Mouse (Mus musculus): ENCODE measurements at regions not wholly inside any gene's neighbourhood (a gene's known extent, or its start where the extent isn't known, plus 50 kb on each side); places are given as distances from the start of the nearest gene placed in this dataset.
A peak's percentile ranks its signal among the peaks of the same experiment; 100 is the strongest.

GRCm38 (mm10) chr2:50744625-50745214 is 404.2 kb downstream of the Rnd3 start:
- 89% methylated on average over 13 of the region's 13 CpGs for WGBS
- H3K27ac ChIP-seq (ENCODE audit: low read length), result no peak overlapping the region
- no peaks in the 10 kb centered on the region for H3K9me3 ChIP-seq (ENCODE audit: low read length)
- H3K27me3 ChIP-seq (replicated peaks; ENCODE audit: insufficient read depth, low read length), result no peaks in the 10 kb centered on the region
- no peak for TF ChIP-seq EP300 (IDR thresholded peaks at IDR 0.05)
- no peak for TF ChIP-seq CTCF (IDR thresholded peaks at IDR 0.05)
- no peak for ATAC-seq
- H3K9ac ChIP-seq (replicated peaks; ENCODE audit: low read depth), result no peak overlapping the region
- no peak overlapping the region for H3K4me2 ChIP-seq (replicated peaks; ENCODE audit: low read depth, low read length)
- DNase-seq (ENCODE audit: low spot score), result no peak
- no peaks in the 10 kb centered on the region for H3K4me1 ChIP-seq (ENCODE audit: insufficient read depth, low read depth, low read length)
- H3K36me3 ChIP-seq (ENCODE audit: insufficient read depth, low read length), result no peaks in the 10 kb centered on the region
- no peak overlapping the region for H3K4me3 ChIP-seq (ENCODE audit: low read depth, low read length)

GRCm38 (mm10) chr2:50743785-50744258 is 405.1 kb downstream of the Rnd3 start:
- Histone ChIP-seq H3K4me1 (ENCODE audit: insufficient read depth, low read depth, low read length) (no peaks in the 10 kb centered on the region), H3K27ac (ENCODE audit: low read length) (no peak overlapping the region), H3K4me3 (ENCODE audit: low read depth, low read length) (no peak overlapping the region), H3K27me3 (replicated peaks; ENCODE audit: insufficient read depth, low read length) (no peaks in the 10 kb centered on the region), H3K9ac (replicated peaks; ENCODE audit: low read depth) (no peak overlapping the region), H3K9me3 (ENCODE audit: low read length) (no peaks in the 10 kb centered on the region), H3K36me3 (ENCODE audit: insufficient read depth, low read length) (no peaks in the 10 kb centered on the region), H3K4me2 (replicated peaks; ENCODE audit: low read depth, low read length) (no peak overlapping the region)
- TF ChIP-seq CTCF (IDR thresholded peaks at IDR 0.05) (no peak), EP300 (IDR thresholded peaks at IDR 0.05) (no peak)
- ATAC-seq (no peak), DNase-seq (ENCODE audit: low spot score) (no peak)
- WGBS, result 97% methylated on average over 3 of the region's 3 CpGs

GRCm38 (mm10) chr2:50742421-50742820 is 406.5 kb downstream of the Rnd3 start:
- DNase-seq (ENCODE audit: low spot score) (peak; percentile 59), ATAC-seq (peak; percentile 64)
- peak; percentile 41; the same call in 1 of the 2 replicates for TF ChIP-seq EP300 (IDR thresholded peaks at IDR 0.05)
- TF ChIP-seq CTCF (IDR thresholded peaks at IDR 0.05), result no peak
- WGBS, result 41% methylated on average over 2 of the region's 2 CpGs
- H3K9ac ChIP-seq (replicated peaks; ENCODE audit: low read depth), result no peak overlapping the region
- no peaks in the 10 kb centered on the region for H3K9me3 ChIP-seq (ENCODE audit: low read length)
- H3K4me1 ChIP-seq (ENCODE audit: insufficient read depth, low read depth, low read length), result no peaks in the 10 kb centered on the region
- no peaks in the 10 kb centered on the region for H3K36me3 ChIP-seq (ENCODE audit: insufficient read depth, low read length)
- no peak overlapping the region for H3K27ac ChIP-seq (ENCODE audit: low read length)
- no peak overlapping the region for H3K4me3 ChIP-seq (ENCODE audit: low read depth, low read length)
- H3K4me2 ChIP-seq (replicated peaks; ENCODE audit: low read depth, low read length), result no peak overlapping the region
- no peaks in the 10 kb centered on the region for H3K27me3 ChIP-seq (replicated peaks; ENCODE audit: insufficient read depth, low read length)

GRCm38 (mm10) chr2:50741337-50741736 is 407.6 kb downstream of the Rnd3 start:
- Histone ChIP-seq H3K4me3 (ENCODE audit: low read depth, low read length) (no peak overlapping the region), H3K36me3 (ENCODE audit: insufficient read depth, low read length) (no peaks in the 10 kb centered on the region), H3K9me3 (ENCODE audit: low read length) (no peaks in the 10 kb centered on the region), H3K4me1 (ENCODE audit: insufficient read depth, low read depth, low read length) (no peaks in the 10 kb centered on the region), H3K27me3 (replicated peaks; ENCODE audit: insufficient read depth, low read length) (no peaks in the 10 kb centered on the region), H3K9ac (replicated peaks; ENCODE audit: low read depth) (no peak overlapping the region), H3K27ac (ENCODE audit: low read length) (no peak overlapping the region), H3K4me2 (replicated peaks; ENCODE audit: low read depth, low read length) (no peak overlapping the region)
- DNase-seq (ENCODE audit: low spot score) (peak; percentile 7), ATAC-seq (no peak)
- WGBS, result 59% methylated on average over 2 of the region's 2 CpGs
- TF ChIP-seq EP300 (IDR thresholded peaks at IDR 0.05) (no peak), CTCF (IDR thresholded peaks at IDR 0.05) (no peak)

- 87% methylated on average over 8 of the region's 8 CpGs for WGBS
- ATAC-seq, result no peak
- Histone ChIP-seq H3K4me1 (ENCODE audit: insufficient read depth, low read depth, low read length) (no peaks in the 10 kb centered on the region), H3K27ac (ENCODE audit: low read length) (no peak overlapping the region), H3K27me3 (replicated peaks; ENCODE audit: insufficient read depth, low read length) (no peaks in the 10 kb centered on the region), H3K36me3 (ENCODE audit: insufficient read depth, low read length) (no peaks in the 10 kb centered on the region), H3K4me2 (replicated peaks; ENCODE audit: low read depth, low read length) (no peak overlapping the region), H3K9me3 (ENCODE audit: low read length) (no peaks in the 10 kb centered on the region), H3K4me3 (ENCODE audit: low read depth, low read length) (no peak overlapping the region), H3K9ac (replicated peaks; ENCODE audit: low read depth) (no peak overlapping the region)
- no peak for DNase-seq (ENCODE audit: low spot score)
- no peak for TF ChIP-seq CTCF (IDR thresholded peaks at IDR 0.05)
Observed at GRCm38 (mm10) chr2:50739599-50739979, 409.3 kb downstream of the Rnd3 start.

GRCm38 (mm10) chr2:50738936-50739598 is 409.8 kb downstream of the Rnd3 start:
- ATAC-seq, result no peak
- 70% methylated on average over 8 of the region's 8 CpGs for WGBS
- H3K4me1 ChIP-seq (ENCODE audit: insufficient read depth, low read depth, low read length), result no peaks in the 10 kb centered on the region
- TF ChIP-seq EP300 (IDR thresholded peaks at IDR 0.05) (no peak), CTCF (IDR thresholded peaks at IDR 0.05) (no peak)
- no peak overlapping the region for H3K4me2 ChIP-seq (replicated peaks; ENCODE audit: low read depth, low read length)
- no peak overlapping the region for H3K4me3 ChIP-seq (ENCODE audit: low read depth, low read length)
- H3K27ac ChIP-seq (ENCODE audit: low read length), result no peak overlapping the region
- no peak overlapping the region for H3K9ac ChIP-seq (replicated peaks; ENCODE audit: low read depth)
- DNase-seq (ENCODE audit: low spot score), result no peak
- no peaks in the 10 kb centered on the region for H3K36me3 ChIP-seq (ENCODE audit: insufficient read depth, low read length)
- no peaks in the 10 kb centered on the region for H3K9me3 ChIP-seq (ENCODE audit: low read length)
- no peaks in the 10 kb centered on the region for H3K27me3 ChIP-seq (replicated peaks; ENCODE audit: insufficient read depth, low read length)

All from lung, postnatal 0 days (tissue).